17 mouse cellular contexts compared by ENCODE assay signal in genomic region chrX:36586629-36587303, GRCm38 (mm10). TPM values are rescaled to one million over a fixed set of nuclear protein-coding genes. Genes with fewer than 3 reads are reported as not detected.
DNase-seq lines count a peak whose midpoint lies in the region; ATAC-seq lines count a peak whose summit lies in the region.
"Had no signal": no experiment of that assay in that cellular context is flagged by ENCODE, and none has a peak within 500 bp of the region (broad histone marks: within the 10 kb centered on the region; RNA-seq: fewer than 3 reads in every experiment).

No protein-coding gene starts in this region.

- peak; percentile 26; the same call in 1 of the 2 replicates for ATAC-seq in hindbrain, embryonic 12.5 days (ENCODE audit: low FRiP score)
- ATAC-seq in hindbrain, embryonic 11.5 days (ENCODE audit: low FRiP score) = no peak
- ATAC-seq in forebrain, embryonic 16.5 days = peak; percentile 20; the same call in 1 of the 2 replicates
- ATAC-seq in midbrain, embryonic 13.5 days = peak; percentile 56; the same call in 1 of the 2 replicates
- ATAC-seq in heart, embryonic 12.5 days (ENCODE audit: insufficient number of reproducible peaks, low FRiP score) = no peak
- ATAC-seq: intestine, embryonic 15.5 days had no signal

- 43% methylated on average over 1 of the region's 1 CpGs for WGBS in hindbrain, embryonic 12.5 days
- WGBS in hindbrain, embryonic 11.5 days = 69% methylated on average over 1 of the region's 1 CpGs
- 67% methylated on average over 1 of the region's 1 CpGs for WGBS in forebrain, embryonic 16.5 days
- WGBS in midbrain, embryonic 13.5 days = 47% methylated on average over 1 of the region's 1 CpGs
- WGBS in heart, embryonic 12.5 days = 70% methylated on average over 1 of the region's 1 CpGs

- no peak for DNase-seq in hindbrain, embryonic 11.5 days (ENCODE audit: low spot score)
- DNase-seq in NIH3T3 (ENCODE audit: low read depth) = peak; percentile 62
- DNase-seq in lung, postnatal 36 days = no peak
- DNase-seq in gastrocnemius, postnatal 4 days (ENCODE audit: low spot score in 2 of 2) = no peak
- DNase-seq: adrenal gland, postnatal 36 days; cerebellum, adult 18-20 months; cerebellum, postnatal 25 days; heart, postnatal 36 days; thymus, postnatal 14 days had no signal

- H3K27ac ChIP-seq in hindbrain, embryonic 12.5 days = peak overlapping the region; percentile 76
- H3K27ac ChIP-seq in hindbrain, embryonic 11.5 days (ENCODE audit: low read depth, low read length) = no peak overlapping the region
- H3K27ac ChIP-seq in forebrain, embryonic 16.5 days (ENCODE audit: low read length) = 0 out of 2 replicates have a peak overlapping the region, but pooled peaks have one; percentile 9
- peak overlapping the region; percentile 85 for H3K27ac ChIP-seq in midbrain, embryonic 13.5 days
- H3K27ac ChIP-seq in heart, embryonic 12.5 days (ENCODE audit: poor library complexity, severe bottlenecking) = no peak overlapping the region
- H3K27ac ChIP-seq: intestine, embryonic 15.5 days; kidney, embryonic 15.5 days; limb, embryonic 13.5 days had no signal

- no peaks in the 10 kb centered on the region for H3K9me3 ChIP-seq in hindbrain, embryonic 12.5 days (replicated peaks)
- no peaks in the 10 kb centered on the region for H3K9me3 ChIP-seq in hindbrain, embryonic 11.5 days (ENCODE audit: control insufficient read depth, low read length)
- no peaks in the 10 kb centered on the region for H3K9me3 ChIP-seq in forebrain, embryonic 16.5 days (ENCODE audit: control insufficient read depth, low read length)
- H3K9me3 ChIP-seq in midbrain, embryonic 13.5 days = no peaks in the 10 kb centered on the region
- H3K9me3 ChIP-seq in heart, embryonic 12.5 days (replicated peaks) = no peaks in the 10 kb centered on the region
- H3K9me3 ChIP-seq: intestine, embryonic 15.5 days; kidney, embryonic 15.5 days; limb, embryonic 13.5 days had no signal

- H3K27me3 ChIP-seq in hindbrain, embryonic 12.5 days = no peaks in the 10 kb centered on the region
- H3K27me3 ChIP-seq in hindbrain, embryonic 11.5 days (ENCODE audit: control insufficient read depth, insufficient read depth, low read length) = no peaks in the 10 kb centered on the region
- H3K27me3 ChIP-seq in forebrain, embryonic 16.5 days (replicated peaks; ENCODE audit: control insufficient read depth, insufficient read depth, low read length) = no peaks in the 10 kb centered on the region
- no peaks in the 10 kb centered on the region for H3K27me3 ChIP-seq in midbrain, embryonic 13.5 days
- H3K27me3 ChIP-seq in heart, embryonic 12.5 days (replicated peaks) = no peaks in the 10 kb centered on the region
- H3K27me3 ChIP-seq: CH12.LX; intestine, embryonic 15.5 days; kidney, embryonic 15.5 days; limb, embryonic 13.5 days had no signal

- no peaks in the 10 kb centered on the region for H3K36me3 ChIP-seq in hindbrain, embryonic 12.5 days
- no peaks in the 10 kb centered on the region for H3K36me3 ChIP-seq in hindbrain, embryonic 11.5 days (ENCODE audit: control insufficient read depth, insufficient read depth, low read length)
- no peaks in the 10 kb centered on the region for H3K36me3 ChIP-seq in forebrain, embryonic 16.5 days (ENCODE audit: control insufficient read depth, insufficient read depth)
- H3K36me3 ChIP-seq in midbrain, embryonic 13.5 days = no peaks in the 10 kb centered on the region
- H3K36me3 ChIP-seq in heart, embryonic 12.5 days = no peaks in the 10 kb centered on the region
- H3K36me3 ChIP-seq: intestine, embryonic 15.5 days; kidney, embryonic 15.5 days; limb, embryonic 13.5 days had no signal

- H3K4me1 ChIP-seq in hindbrain, embryonic 12.5 days = no peaks in the 10 kb centered on the region
- no peaks in the 10 kb centered on the region for H3K4me1 ChIP-seq in hindbrain, embryonic 11.5 days (replicated peaks; ENCODE audit: control insufficient read depth, insufficient read depth, low read length)
- no peaks in the 10 kb centered on the region for H3K4me1 ChIP-seq in forebrain, embryonic 16.5 days (replicated peaks; ENCODE audit: control insufficient read depth, insufficient read depth, low read length)
- H3K4me1 ChIP-seq in midbrain, embryonic 13.5 days (replicated peaks) = 0 out of 2 replicates have a peak, but pooled peaks cover 5% of the 10 kb centered on the region
- no peaks in the 10 kb centered on the region for H3K4me1 ChIP-seq in heart, embryonic 12.5 days (replicated peaks)
- H3K4me1 ChIP-seq: intestine, embryonic 15.5 days; kidney, embryonic 15.5 days; limb, embryonic 13.5 days had no signal

- H3K9ac ChIP-seq in hindbrain, embryonic 12.5 days = no peak overlapping the region
- no peak overlapping the region for H3K9ac ChIP-seq in hindbrain, embryonic 11.5 days (ENCODE audit: low read depth, low read length)
- no peak overlapping the region for H3K9ac ChIP-seq in forebrain, embryonic 16.5 days (replicated peaks; ENCODE audit: low read depth, low read length)
- H3K9ac ChIP-seq in midbrain, embryonic 13.5 days (replicated peaks) = no peak overlapping the region
- no peak overlapping the region for H3K9ac ChIP-seq in heart, embryonic 12.5 days
- H3K9ac ChIP-seq: intestine, embryonic 15.5 days; kidney, embryonic 15.5 days; limb, embryonic 13.5 days had no signal

- H3K4me2 ChIP-seq in hindbrain, embryonic 12.5 days (replicated peaks) = no peak overlapping the region
- no peak overlapping the region for H3K4me2 ChIP-seq in hindbrain, embryonic 11.5 days (replicated peaks; ENCODE audit: low read depth, low read length)
- H3K4me2 ChIP-seq in forebrain, embryonic 16.5 days (ENCODE audit: low read length) = no peak overlapping the region
- H3K4me2 ChIP-seq in midbrain, embryonic 13.5 days (replicated peaks) = 0 out of 2 replicates have a peak overlapping the region, but pooled peaks have one; percentile 4
- H3K4me2 ChIP-seq in heart, embryonic 12.5 days = no peak overlapping the region
- H3K4me2 ChIP-seq: intestine, embryonic 15.5 days; kidney, embryonic 15.5 days; limb, embryonic 13.5 days had no signal

- H3K4me3 ChIP-seq in hindbrain, embryonic 12.5 days = no peak overlapping the region
- H3K4me3 ChIP-seq in hindbrain, embryonic 11.5 days (ENCODE audit: low read depth, low read length) = no peak overlapping the region
- no peak overlapping the region for H3K4me3 ChIP-seq in forebrain, embryonic 16.5 days (replicated peaks; ENCODE audit: low read length)
- no peak overlapping the region for H3K4me3 ChIP-seq in midbrain, embryonic 13.5 days (replicated peaks)
- H3K4me3 ChIP-seq in heart, embryonic 12.5 days = no peak overlapping the region
- H3K4me3 ChIP-seq: intestine, embryonic 15.5 days; kidney, embryonic 15.5 days; limb, embryonic 13.5 days had no signal

RNA-seq across cellular contexts. Expression of gene Pgrmc1, which starts 11.2 kb away (rescaled TPM):
- polyA plus RNA-seq in hindbrain, embryonic 12.5 days (2016; fragmentation: Nextera tagmentation; extraction: Ambion mirVana) = 482 and 511 TPM in 2 replicates
- polyA plus RNA-seq in hindbrain, embryonic 11.5 days (2014; fragmentation: Nextera tagmentation; extraction: Ambion mirVana) = 490 and 494 TPM in 2 replicates
- 549 and 562 TPM in 2 replicates for polyA plus RNA-seq in forebrain, embryonic 16.5 days (2015; fragmentation: Nextera tagmentation; extraction: Ambion mirVana)
- 610 and 651 TPM in 2 replicates for polyA plus RNA-seq in midbrain, embryonic 13.5 days (2015; fragmentation: Nextera tagmentation; extraction: Ambion mirVana)
- 144 TPM in 2 replicates for polyA plus RNA-seq in heart, embryonic 12.5 days (2016; fragmentation: Nextera tagmentation; extraction: Ambion mirVana)
- total RNA-seq in gastrocnemius, postnatal 4 days (2021) = 10 to 100 TPM; 48.1 to 50.1 TPM

RNA-seq across cellular contexts. Expression of gene Akap17b, which starts 58.4 kb away (rescaled TPM):
- 4.2 and 4.4 TPM in 2 replicates for polyA plus RNA-seq in hindbrain, embryonic 12.5 days (2016; fragmentation: Nextera tagmentation; extraction: Ambion mirVana)
- polyA plus RNA-seq in hindbrain, embryonic 11.5 days (2014; fragmentation: Nextera tagmentation; extraction: Ambion mirVana) = 5.0 and 5.9 TPM in 2 replicates
- polyA plus RNA-seq in forebrain, embryonic 16.5 days (2015; fragmentation: Nextera tagmentation; extraction: Ambion mirVana) = 3.8 TPM in 2 replicates
- 5.0 and 5.4 TPM in 2 replicates for polyA plus RNA-seq in midbrain, embryonic 13.5 days (2015; fragmentation: Nextera tagmentation; extraction: Ambion mirVana)
- polyA plus RNA-seq in heart, embryonic 12.5 days (2016; fragmentation: Nextera tagmentation; extraction: Ambion mirVana) = 1.4 and 1.6 TPM in 2 replicates
- total RNA-seq in gastrocnemius, postnatal 4 days (2021) = 1 to 10 TPM; 1.5 to 2.0 TPM

Comparison
In these comparisons a context has a peak if more than half of its experiments do, and no peak if none do; other contexts are left out.
1. ATAC-seq: peak in hindbrain, embryonic 12.5 days (single experiment), forebrain, embryonic 16.5 days (single experiment) and midbrain, embryonic 13.5 days (single experiment); none in hindbrain, embryonic 11.5 days (single experiment) and heart, embryonic 12.5 days (single experiment).
2. H3K27ac ChIP-seq: peak in hindbrain, embryonic 12.5 days (single experiment), forebrain, embryonic 16.5 days (single experiment) and midbrain, embryonic 13.5 days (single experiment); none in hindbrain, embryonic 11.5 days (single experiment) and heart, embryonic 12.5 days (single experiment).